Mouse (Mus musculus) layer of hippocampus, adult 9-11 months (tissue): ENCODE data around the gene Prok1.

Experiments
- DNase-seq: peaks from one replicate; pipeline ENCODE4 v3.0.0; 2022

Gene Prok1

GRCm38 (mm10) chr3:107233945-107234344 is 5.6 kb downstream of the Prok1 start:
- no peak for DNase-seq

GRCm38 (mm10) chr3:107233351-107233813 is 6.1 kb downstream of the Prok1 start:
- DNase-seq: peak; percentile 73

GRCm38 (mm10) chr3:107231202-107231601 is 8.3 kb downstream of the Prok1 start:
- DNase-seq: no peak

- DNase-seq: no peak
These were observed 9.0 kb downstream of the Prok1 start, which contains the start of gene A630076J17Rik for GRCm38 (mm10) chr3:107230527-107230926. TSS of gene A630076J17Rik (plus strand) at chr3:107230614.

DNA sequence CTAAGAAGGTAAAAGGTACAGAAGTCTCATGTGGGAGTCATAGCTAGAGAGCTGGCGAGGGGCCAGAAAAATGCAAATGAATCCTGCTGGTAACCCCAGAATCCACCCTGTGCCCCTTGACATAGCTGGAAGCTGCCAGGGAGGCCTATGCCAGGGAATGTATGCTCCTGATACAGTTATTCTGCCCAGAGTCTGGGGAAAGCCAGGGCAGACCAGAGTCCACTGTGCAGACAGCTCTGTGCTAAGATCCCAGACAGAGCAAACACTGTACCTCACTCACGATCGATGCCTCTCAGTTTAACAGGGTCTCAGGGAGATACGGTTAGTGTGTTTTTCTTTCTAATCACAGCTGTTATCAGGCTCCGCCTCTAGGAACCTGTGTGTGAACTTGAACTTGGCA is 9.7 kb downstream of the Prok1 start:
- no peak for DNase-seq

DNA sequence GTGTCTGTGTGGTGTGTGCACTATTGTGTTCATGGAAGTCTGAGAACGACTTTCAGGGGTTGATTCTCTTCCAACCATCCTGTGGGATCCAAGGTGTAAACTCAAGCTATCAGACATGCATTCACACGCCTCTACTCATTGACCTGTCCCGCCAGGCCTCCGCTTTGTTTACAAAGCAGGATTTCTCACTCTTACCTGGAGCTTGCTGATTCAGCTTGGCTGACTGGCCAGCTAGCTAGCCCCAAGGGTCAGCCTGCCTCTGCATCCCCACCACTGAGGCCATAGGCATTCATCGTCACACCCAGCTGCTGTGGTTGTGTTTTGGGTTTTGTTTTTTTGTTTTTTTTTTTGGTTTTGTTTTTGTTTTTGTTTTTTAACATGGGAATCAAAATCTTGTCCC is 10.3 kb downstream of the Prok1 start:
- no peak for DNase-seq

DNA sequence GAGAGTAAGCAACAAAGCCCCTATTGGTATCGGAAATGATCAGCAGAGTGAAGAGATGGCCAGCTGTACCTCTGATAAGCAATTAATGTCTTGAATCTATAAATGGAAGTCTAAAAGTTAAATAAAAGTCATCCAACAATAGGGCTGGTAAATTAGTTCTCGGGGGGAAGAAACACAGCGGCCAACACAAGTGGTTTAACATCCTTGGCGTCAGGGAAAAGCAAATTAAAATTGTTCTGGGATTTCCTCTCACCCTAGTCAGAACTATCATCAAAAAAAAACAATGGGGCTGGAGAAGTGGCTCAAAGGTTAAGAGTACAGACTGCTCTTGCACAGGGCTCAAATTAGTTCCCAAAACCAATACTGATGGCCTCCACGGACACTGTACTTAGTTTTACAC is 13.7 kb downstream of the Prok1 start:
- DNase-seq: no peak

DNA sequence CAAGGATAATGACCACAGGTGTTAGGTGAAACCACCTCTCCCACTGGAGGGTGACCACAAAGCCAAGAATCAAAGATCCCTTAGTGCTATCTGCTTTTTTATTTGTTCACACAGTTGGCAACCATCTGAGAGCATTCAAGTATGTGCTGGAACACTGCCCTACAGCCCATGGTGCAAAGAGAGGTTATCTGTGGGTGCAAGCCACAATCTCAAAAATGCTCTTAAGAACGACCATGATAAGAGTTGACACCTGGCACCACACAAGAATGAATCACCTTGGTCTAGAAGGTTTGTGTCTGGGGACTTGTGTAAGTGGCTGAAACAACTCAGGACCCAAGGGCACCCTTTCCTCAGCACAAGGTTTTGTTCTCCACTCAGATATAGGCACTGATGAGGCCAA is 16.3 kb downstream of the Prok1 start:
- DNase-seq: no peak

- DNase-seq: no peak
These were observed 17.9 kb downstream of the Prok1 start, which contains the start of gene Cym for GRCm38 (mm10) chr3:107221608-107222007. TSS of gene Cym (minus strand) at chr3:107221732.

- DNase-seq: no peak
These were observed 20.9 kb downstream of the Prok1 start for GRCm38 (mm10) chr3:107218572-107218971.

DNA sequence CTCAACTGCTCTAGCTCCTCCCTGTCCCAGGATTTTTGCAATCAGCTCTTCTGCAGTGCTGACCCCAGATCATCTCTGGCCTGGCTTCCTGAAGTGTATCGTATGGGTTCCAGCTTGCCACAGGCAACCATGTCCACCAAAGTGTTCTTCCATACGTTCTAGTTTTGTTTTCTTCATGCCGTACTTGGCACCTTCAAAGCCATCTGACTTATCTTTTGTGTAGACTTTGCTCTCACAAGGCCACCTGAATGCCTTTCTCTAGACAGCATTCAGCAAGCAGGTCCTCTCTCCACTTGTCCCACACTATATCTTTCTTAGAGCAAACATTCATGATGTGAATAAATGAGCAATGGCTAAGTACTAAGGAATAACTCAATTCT is 22.4 kb downstream of the Prok1 start:
- DNase-seq: no peak

- DNase-seq: no peak
These were observed 23.0 kb downstream of the Prok1 start for GRCm38 (mm10) chr3:107216400-107217100.

GRCm38 (mm10) chr3:107214606-107215005 is 24.9 kb downstream of the Prok1 start:
- DNase-seq: no peak

- DNase-seq: no peak
These were observed 31.8 kb downstream of the Prok1 start for GRCm38 (mm10) chr3:107207625-107208253.

DNA sequence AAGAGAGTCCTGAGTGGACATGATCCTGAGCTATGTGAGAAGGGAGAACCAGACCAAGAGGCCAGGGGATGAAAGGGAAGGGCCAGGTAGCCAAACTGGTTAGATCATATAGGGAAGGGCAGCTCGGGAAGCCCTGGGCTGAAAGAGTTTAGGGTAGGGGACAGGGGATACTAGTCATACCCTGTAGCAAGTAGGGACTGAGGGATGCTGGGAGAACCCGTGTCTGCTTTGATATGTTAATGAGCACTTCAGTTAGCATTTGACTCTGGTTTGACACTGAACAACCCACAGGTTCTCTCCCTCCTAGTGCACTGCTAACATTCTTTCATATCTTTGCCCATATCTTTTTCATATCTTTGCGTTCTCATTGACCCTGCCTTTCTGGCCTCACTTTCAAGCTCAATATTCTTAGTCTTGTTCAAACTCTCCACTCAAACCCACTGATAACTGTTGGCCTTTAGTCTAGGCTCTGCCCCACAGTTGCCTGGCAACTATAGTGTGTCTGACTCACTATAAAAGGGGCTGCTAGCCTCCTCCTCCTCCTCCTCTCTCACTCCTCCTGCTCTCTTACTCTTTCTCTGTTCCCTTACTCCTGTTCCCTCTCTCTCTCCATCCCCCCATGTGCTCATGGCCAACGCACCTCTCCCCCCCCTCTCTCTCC is 32.9 kb downstream of the Prok1 start:
- no peak for DNase-seq

GRCm38 (mm10) chr3:107205994-107206393 is 33.5 kb downstream of the Prok1 start:
- DNase-seq: peak; percentile 41

DNA sequence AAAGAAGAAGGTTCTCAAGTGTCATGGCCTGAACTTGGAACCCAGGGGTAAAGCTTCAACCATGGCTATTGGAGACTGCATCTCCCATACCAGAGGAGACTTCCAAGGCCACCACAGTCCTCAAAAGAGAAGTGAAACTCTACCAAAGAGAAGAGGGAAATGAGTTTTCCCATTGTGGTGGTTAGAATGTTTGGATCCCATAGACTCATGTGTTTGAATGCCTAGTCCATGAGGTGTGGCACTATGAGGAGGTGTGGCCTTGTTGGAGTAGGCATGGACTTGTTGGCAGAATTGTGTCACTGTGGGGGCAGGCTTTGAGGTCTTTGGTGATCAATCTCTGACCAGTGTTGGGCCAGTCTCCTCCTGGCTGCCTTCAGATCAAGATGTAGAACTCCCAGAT is 34.3 kb downstream of the Prok1 start:
- DNase-seq: no peak

GRCm38 (mm10) chr3:107204413-107204812 is 35.1 kb downstream of the Prok1 start:
- no peak for DNase-seq

- no peak for DNase-seq
These were observed 38.0 kb downstream of the Prok1 start for GRCm38 (mm10) chr3:107201310-107202180.

DNA sequence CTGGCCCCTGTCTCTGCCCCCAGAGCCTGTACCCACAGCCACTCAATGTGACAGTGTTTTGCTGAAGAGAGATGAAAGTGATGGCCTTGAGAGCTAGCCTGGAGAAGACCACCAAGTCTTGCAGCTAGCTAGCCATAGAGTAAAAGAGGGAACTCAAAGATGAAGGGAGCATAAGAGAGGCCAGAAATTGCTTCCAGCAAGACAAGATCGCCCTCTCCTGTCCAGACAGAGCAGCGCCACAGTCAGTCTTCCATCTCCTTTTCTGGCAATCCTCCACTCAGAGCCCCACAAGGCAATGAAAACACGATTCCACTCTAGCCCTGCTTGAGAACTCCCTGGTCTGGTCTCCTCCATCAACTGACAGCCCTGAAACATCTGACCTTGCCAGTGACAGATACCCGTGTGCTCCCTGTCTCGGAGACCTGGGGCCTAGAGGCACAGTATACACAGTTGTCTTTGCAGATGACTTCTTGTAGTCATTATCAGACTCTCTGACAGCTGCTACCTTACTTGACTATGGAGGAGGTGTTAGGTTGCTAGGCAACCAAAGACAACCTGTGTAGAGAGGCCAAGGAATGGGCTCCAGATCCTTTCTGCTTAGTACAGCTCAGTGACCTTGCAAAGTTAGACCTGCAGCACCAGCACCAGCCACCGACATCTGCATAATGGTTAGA is 51.1 kb downstream of the Prok1 start:
- peak; percentile 66 for DNase-seq

DNA sequence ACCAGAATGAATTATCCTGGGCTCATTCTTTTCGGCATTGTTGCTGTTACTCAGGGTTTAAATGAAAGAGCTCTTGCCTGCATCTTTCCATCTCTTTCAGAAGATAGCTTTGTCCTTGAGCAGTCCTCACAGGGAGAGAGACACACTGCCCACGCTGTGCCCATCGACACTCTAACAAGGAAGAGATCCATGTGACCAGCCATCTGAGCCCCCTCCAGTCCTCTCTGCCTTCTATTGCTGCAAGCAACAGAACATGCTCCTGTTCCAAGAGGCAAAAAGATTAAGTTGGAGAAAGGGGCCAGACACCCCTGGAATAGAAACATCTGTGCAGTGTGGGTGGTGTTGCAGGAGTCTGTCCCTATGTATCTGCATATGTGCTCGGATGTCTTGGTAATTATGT is 52.5 kb downstream of the Prok1 start:
- no peak for DNase-seq

DNA sequence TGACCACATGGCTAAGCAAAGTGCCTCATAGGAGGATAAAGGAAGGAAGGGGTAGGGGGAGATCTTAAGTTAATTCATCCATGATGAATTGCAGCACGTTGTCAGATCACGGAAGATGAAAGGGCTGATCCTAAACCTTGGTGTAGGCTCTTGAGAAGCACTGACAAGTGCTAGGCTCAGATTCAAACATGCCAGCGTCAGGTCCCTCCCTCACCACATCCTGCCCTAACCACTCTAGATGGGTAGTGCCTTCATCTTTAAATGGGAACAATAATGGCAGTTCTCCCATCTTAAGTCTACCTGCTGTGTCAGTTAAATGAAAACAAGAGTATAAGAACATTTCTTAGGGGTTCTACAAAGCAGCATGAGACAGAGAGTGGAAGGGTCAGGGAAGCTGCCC is 53.9 kb downstream of the Prok1 start:
- DNase-seq: no peak
